Mouse (Mus musculus) ES-E14 (cell line): Measurements from ENCODE around the gene Vegfa.

ENCODE experiments used
- CHD2 ChIP-seq: IDR thresholded peaks from 2 replicates; pipeline ENCODE4 v1.6.1; 2014; ENCODE audit warnings: mild to moderate bottlenecking, low read depth, low read length, inconsistent platforms
- MAFK ChIP-seq: IDR thresholded peaks from 2 replicates; pipeline ENCODE4 v1.6.1; 2014; ENCODE audit warnings: mild to moderate bottlenecking, low read depth, low read length, inconsistent platforms; ENCODE audit not compliant: insufficient read depth
- ZC3H11A ChIP-seq: IDR thresholded peaks from 2 replicates; pipeline ENCODE4 v1.6.1; 2012; ENCODE audit warnings: low read depth, mild to moderate bottlenecking, inconsistent platforms, low read length, borderline replicate concordance

GRCm38 (mm10) chr17:46024192-46024591, 8.0 kb downstream of the Vegfa start:
- no peak for TF ChIP-seq ZC3H11A
- TF ChIP-seq CHD2: no peak
- no peak for TF ChIP-seq MAFK
